ENCODE assay signal across 29 mouse cellular contexts in genomic region chr7:90259899-90260298, GRCm38 (mm10). TPM values are rescaled to one million over a fixed set of nuclear protein-coding genes. Genes with fewer than 3 reads are reported as not detected.
"Had no signal": no experiment of that assay in that cellular context is flagged by ENCODE, and none has a peak within 500 bp of the region (broad histone marks: within the 10 kb centered on the region; RNA-seq: fewer than 3 reads in every experiment).

No protein-coding gene starts in this region.

- ATAC-seq: intestine, postnatal 0 days; lung, postnatal 0 days; midbrain, embryonic 15.5 days had no signal

- H3K9ac ChIP-seq: liver, embryonic 15.5 days; lung, embryonic 14.5 days; midbrain, embryonic 12.5 days; midbrain, embryonic 15.5 days; neural tube, embryonic 12.5 days; neural tube, embryonic 15.5 days had no signal

- H3K4me1 ChIP-seq: liver, embryonic 15.5 days; midbrain, embryonic 15.5 days; neural tube, embryonic 12.5 days; neural tube, embryonic 15.5 days had no signal

- H3K9me3 ChIP-seq: liver, embryonic 15.5 days; midbrain, embryonic 12.5 days; midbrain, embryonic 15.5 days; neural tube, embryonic 12.5 days; neural tube, embryonic 15.5 days had no signal

- H3K27ac ChIP-seq: left cerebral cortex, adult 2 months; liver, embryonic 15.5 days; midbrain, embryonic 12.5 days; midbrain, embryonic 15.5 days; neural tube, embryonic 12.5 days; neural tube, embryonic 15.5 days; stomach, postnatal 0 days had no signal

- DNase-seq: kidney, adult 2 months; kidney, postnatal 10 days; kidney, postnatal 36 days; layer of hippocampus, postnatal 36 days; lung, embryonic 14.5 days; lung, postnatal 36 days; right cerebral cortex, adult 18-20 months; right cerebral cortex, postnatal 14 days; right cerebral cortex, postnatal 4 days; thymus, adult 2 months; thymus, postnatal 25 days had no signal

- H3K4me2 ChIP-seq: liver, embryonic 15.5 days; lung, embryonic 14.5 days; midbrain, embryonic 12.5 days; midbrain, embryonic 15.5 days; neural tube, embryonic 12.5 days; neural tube, embryonic 15.5 days had no signal

- H3K4me3 ChIP-seq: left cerebral cortex, adult 2 months; liver, embryonic 15.5 days; midbrain, embryonic 12.5 days; midbrain, embryonic 15.5 days; neural tube, embryonic 12.5 days; neural tube, embryonic 15.5 days had no signal

- H3K27me3 ChIP-seq: liver, embryonic 15.5 days; midbrain, embryonic 12.5 days; midbrain, embryonic 15.5 days; neural tube, embryonic 12.5 days; neural tube, embryonic 15.5 days had no signal

- H3K36me3 ChIP-seq: liver, embryonic 15.5 days; midbrain, embryonic 12.5 days; midbrain, embryonic 15.5 days; neural tube, embryonic 12.5 days; neural tube, embryonic 15.5 days had no signal

RNA-seq across cellular contexts. Expression of gene Ccdc83, which starts 5.7 kb away (rescaled TPM):
- total RNA-seq: layer of hippocampus, adult 8-10 months; layer of hippocampus, postnatal 10 days; layer of hippocampus, postnatal 36 days; left cerebral cortex, adult 2 months; left cerebral cortex, postnatal 10 days; left cerebral cortex, postnatal 36 days had no signal
- polyA plus RNA-seq: intestine, embryonic 14.5 days; intestine, postnatal 0 days; kidney, adult 2 months; kidney, embryonic 14.5 days; limb, embryonic 11.5 days; limb, embryonic 14.5 days; liver, embryonic 15.5 days; lung, embryonic 14.5 days; midbrain, embryonic 12.5 days; midbrain, embryonic 15.5 days; neural tube, embryonic 12.5 days; neural tube, embryonic 15.5 days; stomach, embryonic 14.5 days; stomach, postnatal 0 days; thymus, adult 2 months had no signal
